Mouse (Mus musculus) lung, postnatal 10 days (tissue): ENCODE results near the gene Dscam.

Experiments
- DNase-seq: peaks from one replicate; pipeline ENCODE4 v3.0.0; 2021

The Dscam gene

DNA sequence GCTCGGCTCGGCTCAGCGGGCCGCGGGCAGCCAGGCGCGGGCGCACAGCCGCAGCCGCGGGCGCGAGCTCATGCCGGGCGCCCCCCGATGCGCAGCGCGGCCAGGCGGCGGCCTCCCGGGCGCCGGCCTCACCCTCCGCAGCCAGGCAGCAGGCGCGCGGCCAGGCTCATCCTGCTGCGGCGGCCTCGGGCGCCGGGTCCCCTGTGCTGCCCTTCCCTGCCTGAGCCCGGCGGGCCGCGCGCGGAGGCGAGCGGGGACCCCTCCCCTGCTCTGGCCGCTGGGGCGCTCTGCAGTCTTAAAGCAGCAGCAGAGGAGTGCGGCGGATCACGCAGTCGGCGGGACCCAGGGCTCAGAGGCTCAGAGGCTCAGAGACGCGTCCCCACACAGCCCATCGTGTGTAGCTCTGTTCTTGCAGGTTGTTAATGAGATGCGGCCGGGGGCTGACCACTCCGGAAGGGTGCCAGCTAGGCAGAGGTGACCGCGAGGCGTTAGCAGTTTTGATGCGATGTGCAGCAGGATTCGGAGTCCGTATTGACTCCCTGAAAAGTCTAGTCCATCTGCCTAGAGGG lies at the start of gene Dscam:
TSS of gene Dscam (minus strand) at position 240 of the 569 bp plus-strand sequence.
- no peak for DNase-seq

DNA sequence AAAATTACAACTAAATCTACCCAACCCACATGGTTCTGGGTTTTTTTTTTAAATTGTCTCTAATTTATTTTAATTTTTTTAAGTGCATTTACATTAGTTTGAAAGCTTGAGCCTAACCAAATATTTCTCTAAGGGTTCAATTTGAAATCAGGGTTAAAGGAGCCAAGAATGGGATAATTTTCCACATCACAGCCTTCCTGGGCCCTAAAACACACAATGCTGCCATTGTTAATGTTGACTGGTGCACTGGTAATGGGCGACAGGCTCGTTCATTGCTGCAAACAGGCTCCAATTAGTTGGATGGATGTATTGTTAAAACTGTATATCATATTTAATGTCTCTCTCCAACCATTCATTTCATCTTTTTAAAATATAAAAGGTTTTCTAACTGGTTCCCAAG lies 48.8 kb upstream of the Dscam start:
- no peak for DNase-seq

DNA sequence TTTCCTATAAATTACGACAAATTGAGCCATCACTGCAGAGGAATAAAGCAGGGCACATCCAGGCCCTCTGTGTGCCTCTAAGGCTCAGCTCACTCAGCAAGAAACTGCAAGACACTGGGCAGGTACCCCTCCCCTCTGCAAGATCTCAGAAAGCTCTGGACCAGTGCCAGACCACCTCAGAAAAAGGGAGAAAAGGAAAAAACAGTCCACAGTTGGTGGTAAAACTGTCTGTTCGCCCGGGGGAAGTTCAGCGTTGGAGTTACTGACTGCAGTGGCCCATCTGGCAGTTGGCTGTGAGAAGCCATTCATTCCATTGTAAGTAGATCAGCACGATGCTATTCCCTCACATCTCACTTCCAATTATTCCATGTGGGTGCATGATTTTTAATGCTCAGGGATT lies 39.4 kb upstream of the Dscam start:
- no peak for DNase-seq

DNA sequence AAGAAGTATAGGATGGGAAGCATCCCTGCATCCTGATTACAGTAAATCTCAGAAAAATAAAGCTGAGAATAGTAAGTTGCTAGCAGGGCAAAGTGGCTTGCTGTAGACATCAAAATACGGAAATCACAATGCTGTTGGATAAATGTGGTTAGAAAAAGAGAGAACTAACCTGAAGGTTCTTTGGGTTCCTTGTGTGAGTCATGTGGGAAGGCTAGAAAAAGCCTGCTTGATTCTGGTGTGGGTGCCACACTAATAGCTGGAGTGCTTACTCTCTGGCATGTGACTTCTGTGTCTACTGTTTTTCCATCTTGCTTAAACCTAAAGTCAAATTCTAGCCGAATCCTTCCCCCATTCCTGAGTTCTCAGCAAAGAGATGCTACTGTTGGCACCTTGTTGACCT lies 37.7 kb upstream of the Dscam start:
- DNase-seq: no peak

DNA sequence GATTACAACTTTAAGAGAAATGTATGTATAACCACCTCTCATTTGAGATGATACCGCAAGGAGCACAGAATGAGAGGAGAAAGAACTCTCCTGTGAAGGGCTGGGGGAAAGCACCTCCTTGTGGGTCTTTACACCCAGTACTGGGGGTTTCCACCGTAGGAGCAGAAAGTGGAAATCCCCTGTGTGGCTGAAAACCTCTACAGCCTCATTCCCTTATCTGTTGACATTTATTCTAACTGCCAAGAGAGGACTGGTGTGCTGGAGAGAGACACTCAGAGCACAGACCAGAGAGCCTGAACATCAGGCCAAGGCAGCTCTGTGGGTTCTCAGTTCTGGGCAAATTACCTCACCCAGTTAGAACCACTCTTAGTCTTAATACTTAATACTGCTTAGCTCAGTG lies 33.5 kb upstream of the Dscam start:
- DNase-seq: no peak

DNA sequence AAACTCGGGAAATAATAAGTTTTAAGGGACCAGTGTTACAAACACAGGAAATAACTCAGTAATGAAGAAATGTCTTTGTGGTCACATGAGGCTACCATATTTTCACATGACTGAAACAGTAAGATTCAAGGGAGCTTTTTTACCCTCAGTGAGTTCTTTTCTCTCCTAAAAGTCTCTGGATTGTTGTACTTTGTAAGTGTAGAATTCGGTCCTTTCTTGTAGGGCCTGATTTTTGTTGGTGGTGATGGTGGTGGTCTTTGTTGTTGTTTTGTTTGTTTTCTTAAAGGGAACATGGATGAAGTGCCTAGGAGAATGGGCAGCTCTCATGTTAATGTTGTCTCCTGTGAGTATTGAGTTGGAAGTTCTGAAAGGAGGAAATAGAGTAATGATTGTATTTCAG lies 33.0 kb upstream of the Dscam start:
- DNase-seq: no peak

DNA sequence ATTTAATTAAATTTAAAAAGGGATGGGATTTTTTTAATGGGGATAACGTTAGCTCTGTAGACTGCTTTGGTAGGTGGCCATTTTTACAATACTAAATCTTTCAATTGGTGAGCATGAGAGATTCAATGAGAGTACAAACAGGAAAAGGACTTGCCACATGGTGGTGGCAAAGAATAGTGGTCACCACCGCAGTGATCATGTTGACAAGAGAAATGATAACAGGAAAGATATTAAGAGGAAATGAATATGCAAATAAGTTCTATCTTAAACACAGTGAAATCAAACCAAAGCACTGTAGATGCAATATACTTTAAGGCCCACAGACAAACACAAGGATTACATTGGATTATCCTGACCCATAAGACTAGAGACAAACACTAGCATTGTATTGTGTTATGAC lies 24.1 kb upstream of the Dscam start:
- DNase-seq: no peak

DNA sequence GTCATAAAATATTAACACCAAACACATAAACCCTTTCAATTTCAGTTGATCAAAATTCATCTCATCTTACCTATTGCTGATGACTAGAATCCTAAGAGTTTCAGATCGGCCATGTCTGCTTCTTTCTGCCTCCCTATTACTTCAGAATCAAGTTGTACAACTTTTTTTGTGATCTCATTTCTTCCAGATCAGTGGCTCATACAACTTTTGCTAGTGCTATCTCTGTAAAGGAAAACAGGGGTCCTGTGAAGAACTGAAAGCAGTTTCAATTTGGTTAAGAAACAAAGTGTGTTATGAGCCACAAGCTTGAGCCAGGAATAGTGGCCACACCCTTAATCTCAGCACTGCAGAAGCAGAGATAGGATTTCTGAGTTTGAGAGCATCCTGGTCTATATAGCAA lies 23.6 kb upstream of the Dscam start:
- no peak for DNase-seq

DNA sequence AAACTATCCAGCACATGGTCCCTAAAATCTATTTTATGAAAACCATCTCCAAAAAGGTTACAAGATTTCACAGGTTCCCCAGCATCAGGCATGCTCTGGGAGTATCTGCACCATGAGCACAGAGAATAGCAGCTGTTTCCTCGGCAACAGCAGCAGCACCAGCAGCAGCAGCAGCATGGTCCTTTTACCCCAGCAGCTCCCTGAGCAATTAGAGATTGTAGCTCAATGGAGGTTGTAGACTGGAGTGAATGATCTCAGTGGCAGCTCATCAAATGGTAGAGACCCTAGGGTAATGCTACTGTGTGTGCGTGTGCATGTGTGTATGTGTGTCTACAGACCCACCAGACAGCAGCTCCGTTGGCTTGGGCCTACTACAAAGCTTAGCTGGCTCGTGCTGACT lies 21.7 kb upstream of the Dscam start:
- DNase-seq: no peak

DNA sequence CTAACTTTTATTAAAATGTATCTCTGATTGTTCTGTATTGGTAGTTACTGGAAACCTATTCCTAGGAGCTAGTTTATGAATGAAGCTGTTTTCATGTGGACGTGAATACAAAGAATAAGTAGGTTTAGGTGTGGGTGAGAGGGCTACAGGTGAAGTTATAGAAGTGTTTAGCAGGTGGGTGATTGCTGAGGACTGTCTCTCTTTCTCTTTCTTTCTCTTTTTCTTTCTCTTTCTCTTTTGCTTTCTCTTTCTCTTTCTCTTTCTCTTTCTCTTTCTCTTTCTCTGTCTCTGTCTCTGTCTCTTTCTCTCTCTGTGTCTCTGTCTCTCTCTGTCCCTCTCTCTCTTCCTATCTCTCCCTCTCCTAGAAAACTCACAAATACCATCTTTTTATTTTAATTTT lies 20.1 kb upstream of the Dscam start:
- DNase-seq: no peak

DNA sequence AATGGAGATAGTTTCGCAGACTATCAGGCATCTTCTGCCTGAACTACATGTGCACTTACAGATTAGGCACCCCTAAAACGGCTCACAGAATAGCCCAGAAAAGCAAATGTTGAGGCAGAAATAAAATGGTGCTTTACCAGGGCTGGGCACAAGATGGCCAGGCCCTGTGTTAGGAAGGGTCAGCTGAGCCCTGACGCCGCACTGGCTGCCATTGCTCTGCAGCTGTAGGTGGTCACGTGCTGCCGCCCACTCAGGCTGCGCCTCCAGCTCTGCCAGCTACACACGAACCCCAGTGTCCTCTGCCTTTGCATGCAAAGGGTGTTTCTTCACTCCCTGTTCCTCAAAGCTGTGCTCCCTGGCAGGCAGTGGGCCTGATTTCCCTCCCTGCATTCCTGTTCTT lies 948 bp upstream of the Dscam start:
- no peak for DNase-seq

DNA sequence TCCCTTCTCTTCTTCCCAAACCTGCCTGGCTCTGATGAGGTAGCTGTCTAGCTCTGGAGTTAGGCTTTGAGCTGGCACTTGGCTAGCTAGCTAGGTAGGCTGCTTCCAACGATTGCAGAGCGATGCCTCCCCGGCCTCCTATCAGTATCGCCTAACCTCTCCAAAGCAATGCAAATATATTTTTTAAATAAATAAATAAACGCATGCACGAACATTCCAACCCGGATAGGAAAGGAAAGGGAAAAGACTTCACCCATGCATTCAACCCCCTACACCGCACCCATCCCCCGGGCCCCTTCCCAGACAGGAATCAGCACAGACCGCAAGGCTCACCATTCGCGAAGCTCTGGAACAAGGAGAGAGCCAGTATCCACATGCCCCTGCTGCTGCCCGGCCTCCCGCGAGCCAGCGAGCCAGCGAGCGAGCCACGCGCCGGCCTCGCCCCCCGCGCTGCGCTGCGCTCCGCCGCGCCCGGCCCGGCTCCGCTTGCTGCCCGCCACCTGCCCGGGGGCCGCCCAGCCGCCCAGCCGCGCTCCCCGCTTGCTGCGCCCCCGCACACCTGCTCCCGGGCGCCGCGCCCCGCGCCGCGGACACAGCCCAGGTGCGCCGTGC lies 545 bp downstream of the Dscam start:
- no peak for DNase-seq

DNA sequence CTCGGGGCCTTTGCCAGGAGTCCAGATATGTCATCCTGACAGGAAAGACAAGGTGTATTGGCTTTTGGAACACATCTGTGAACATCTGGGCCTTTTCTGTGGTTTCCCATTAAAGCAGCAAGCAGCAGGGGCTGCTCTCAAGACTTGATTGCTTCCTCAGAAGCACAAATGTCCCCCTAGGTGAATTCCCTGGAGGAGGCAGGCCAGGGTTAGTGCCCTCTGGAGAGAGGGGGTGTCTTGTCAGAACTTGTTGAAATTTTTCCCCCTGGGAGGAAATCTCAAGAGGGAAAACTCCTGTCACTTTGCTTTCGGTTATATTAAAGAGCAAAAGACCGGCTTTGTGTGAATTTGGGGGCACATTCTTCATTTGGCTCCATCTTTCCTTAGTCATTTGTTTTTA lies 1.9 kb downstream of the Dscam start:
- no peak for DNase-seq

DNA sequence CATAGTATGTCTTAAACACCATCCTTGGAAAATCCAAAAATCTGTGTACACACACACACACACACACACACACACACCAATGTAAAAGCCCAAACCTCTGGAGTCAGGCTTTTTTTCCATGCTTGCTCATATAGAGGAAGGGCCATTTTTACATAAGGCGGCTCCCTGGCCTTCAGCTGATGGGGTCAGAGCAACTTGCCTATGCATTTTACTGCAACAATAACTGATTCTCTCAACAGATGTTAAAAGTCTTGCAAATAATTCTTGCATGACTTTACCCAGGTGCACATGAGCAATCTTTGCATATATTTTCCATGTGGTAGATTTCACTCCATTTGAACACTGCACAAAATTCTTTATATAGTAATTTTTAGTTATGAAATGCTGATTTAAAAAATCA lies 2.5 kb downstream of the Dscam start:
- DNase-seq: no peak

DNA sequence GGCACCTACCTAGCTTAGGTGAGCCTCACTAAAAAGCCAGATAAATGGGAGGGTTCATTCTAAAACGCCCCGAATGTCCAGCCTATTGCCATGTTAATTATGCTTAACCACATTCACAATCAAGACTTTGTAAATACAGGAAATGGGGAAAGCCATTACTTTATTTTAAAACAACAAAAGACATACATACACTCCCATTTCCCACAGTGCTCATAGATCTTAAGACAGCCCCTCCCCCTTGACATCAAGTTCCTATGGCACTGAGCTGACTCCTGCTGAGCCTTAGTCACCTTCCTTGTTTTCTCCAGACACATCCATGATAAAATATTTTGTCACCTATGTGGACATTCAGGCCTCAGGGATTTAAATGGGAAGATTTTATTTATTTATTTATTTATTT lies 4.4 kb downstream of the Dscam start:
- no peak for DNase-seq

DNA sequence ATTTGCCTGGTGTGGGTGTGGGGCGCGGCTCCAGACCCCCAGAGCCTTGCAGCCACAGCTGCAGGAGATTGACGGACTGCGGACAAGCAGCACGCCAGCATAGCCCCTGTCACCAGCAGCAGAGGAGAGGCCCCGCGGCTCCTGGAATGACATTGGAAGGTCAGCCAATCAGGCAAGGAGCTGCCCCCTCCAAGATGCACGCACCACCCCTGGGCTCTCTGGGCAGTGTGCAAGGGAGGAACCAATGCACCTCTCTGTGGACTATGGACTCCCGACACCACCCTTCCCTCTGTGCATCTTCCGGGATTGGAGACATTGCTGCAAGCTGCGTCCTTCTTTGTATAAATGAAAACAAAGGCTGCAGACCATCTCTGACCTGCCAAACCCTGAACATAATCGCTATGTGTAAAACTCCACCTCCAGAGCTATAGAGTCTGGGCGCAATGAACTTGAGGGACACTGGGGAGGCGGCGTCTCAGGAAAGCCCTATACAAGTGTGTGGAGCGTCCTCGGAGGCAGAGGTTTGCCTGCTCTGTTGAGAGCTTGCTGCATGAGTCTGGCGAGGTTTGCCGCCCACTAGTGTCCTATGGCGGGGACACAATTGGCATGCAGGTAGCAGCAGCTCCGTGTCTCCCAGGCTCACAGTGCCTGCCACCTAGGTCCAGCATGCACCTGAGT lies 5.0 kb downstream of the Dscam start:
- DNase-seq: peak; percentile 31

DNA sequence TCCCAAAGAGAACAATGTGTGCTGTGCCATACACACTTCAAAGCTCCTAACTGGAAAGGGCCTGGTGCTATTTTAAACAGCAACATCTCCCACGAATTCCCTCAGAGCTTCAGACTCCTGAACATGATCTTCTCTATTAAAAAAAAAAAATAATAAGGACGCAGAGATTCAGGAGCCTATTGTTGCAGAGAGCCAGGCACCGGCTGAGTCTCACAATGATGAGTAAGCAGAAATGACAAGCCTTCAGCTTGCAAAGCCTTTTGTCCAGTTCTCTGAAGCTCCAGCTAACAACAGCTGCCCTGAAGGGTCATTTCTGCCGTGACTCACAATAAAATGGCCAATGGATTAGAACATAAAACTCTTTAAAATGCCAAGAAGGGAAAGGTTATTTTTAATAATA lies 12.3 kb downstream of the Dscam start:
- DNase-seq: no peak

DNA sequence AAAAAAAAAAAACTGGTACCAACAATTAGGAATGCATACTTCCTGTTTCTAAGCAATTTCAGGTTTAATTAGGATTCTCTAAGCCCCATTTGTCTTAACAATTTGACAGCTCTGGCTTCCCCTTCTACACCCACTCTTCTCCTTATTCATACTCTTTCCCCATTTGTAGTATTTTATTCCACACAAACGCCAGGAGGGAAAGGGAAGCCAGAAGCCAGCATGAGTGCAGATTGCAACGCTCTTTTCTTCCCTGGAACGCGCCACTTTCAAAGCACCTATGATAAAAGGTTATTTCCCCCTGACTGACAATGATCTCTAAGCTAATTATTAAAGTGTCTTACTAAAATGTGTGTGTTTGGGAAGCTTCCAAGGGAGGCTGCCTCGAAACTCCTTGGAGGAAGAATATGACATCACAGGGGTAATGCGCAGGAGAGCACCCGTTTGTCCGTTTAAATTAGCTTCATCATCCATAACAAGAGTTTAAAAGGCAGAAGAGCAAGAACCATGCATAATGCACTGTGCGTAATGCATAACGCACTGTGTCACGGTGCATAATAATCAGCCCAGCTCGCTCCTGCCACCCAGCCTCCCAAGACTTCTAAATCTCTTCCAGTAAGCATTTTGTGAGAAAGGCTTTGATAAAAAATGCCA lies 25.9 kb downstream of the Dscam start:
- no peak for DNase-seq

DNA sequence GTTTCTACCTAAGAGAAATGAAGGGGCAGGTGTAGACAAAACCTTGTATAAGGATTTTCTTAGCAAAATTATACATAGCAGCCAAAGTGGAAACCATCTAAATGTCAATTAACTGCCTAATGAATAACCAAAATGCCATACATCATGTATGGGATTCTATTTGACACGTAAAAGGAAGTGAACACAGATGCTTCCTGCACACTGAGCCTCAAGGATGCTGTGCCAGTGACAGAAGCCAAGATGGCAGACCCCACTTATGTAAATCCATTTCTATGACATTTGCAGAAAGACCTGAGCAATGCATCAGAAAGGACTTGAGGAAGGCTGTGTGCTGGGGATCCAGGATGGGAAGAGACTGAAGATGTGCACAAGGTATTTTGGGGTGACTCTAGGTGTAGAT lies 28.6 kb downstream of the Dscam start:
- no peak for DNase-seq

DNA sequence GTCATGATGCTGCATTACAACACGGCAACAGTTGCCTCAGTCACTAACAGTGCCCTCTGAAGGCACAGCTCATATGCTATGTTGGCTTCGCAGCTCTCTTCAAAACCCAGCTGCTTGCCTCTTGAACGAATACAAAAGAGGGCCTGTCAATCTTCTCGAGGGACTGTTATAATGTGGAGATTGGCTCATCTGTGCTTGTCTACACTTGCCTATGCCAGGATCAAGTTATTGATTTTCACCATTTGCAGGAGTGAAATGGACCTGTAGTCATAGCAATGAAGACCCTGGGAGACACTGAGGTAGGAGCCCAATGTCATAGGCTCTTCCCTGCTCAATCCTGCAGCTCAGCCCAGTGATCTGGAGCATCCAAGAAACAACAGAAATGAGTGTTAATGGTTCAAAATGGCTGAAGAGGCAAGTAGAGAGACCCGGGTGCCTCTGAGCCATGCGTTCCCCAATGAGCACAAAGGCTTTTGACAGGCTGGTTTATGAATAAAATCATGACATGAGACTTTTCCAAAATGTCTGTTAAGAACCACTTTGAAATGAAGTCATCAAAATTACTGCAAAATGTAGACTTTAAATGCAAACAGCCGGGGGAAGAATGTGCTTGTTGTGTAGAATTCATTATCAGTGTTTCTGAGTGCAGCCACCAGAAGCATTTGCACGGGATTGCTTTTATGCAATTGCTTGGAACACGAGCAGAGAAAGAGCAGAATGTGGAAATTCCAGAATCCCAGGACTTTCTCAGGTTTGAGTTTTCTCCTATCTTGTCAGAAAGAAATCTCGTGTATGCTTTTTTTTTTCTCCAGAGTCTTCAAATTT lies 35.3 kb downstream of the Dscam start:
- DNase-seq: no peak

DNA sequence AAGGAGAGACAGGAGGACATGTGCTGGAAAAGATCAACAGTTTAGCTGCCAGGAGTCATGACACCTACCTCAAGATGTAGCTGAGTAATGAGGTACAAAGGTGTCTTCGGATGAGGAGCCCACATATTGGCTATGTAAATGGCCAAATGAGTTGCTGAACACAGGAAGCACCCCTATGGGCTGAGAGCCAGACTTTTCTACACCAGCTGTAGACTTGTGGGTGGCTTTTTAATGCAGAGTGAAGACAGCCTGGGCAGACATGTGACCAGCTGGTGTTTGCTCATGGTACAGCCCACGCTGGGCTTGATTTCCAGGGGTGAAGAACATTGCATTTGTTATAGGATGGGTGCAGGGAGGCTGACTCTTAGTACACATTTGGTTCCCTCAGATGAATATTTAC lies 43.3 kb downstream of the Dscam start:
- no peak for DNase-seq

DNA sequence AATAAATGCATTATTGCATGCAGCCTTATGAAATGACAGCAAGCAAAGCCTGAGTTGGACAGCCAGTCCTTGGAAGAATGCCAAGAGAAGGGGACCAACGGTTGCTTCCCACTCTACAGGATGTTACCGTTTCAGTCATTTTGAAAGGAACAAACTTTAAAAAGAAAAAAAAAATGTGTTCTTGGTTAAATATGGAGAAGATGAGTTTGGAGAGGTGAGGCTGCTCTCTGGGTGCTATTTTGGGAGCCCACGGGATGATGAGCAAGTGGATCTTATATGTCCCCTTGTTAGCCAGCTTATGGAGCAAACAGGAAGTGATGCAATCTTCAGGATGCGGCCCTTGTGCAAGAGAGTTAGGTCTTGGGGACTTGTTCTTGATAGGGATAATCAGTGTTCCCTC lies 60.5 kb downstream of the Dscam start:
- DNase-seq: no peak

DNA sequence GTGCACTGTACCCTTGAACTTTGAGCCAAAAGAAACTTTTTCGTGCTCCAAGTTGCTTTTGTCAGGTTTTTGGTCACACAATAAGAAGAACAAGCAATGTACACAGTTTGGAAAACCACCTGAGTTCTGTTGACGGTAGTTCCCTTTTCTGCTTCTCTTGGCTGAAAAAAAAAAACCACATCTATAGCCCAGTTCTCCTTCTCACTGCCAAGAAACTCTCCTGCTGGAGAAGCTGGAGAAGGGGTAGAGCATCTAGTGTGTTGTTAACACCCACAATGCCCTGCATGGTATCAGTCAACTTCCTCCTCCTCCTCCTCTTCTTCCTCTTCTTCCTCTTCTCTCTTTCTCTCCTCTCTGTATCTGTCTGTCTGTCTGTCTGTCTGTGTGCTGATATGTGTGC lies 65.3 kb downstream of the Dscam start:
- no peak for DNase-seq

DNA sequence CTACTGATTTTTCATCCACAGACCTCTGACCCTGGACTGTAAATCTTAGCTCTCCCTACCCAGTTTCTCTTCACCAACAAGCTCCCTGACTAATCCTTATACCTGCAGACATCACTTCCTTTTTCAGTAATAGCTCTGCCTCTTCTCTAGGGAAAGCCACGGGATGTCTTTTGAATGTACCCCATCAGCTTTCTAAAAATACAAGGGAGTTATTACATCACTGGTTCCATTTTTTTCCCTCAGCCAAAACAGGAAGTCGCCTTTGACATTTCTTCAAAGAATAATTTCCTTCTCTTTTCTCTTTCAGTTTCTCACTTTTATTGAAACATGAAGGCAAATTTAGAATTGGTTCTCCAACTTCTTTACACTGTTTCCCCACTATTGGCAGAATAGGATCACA lies 67.5 kb downstream of the Dscam start:
- DNase-seq: no peak
